Mouse (Mus musculus) MEL (cell line): ENCODE measurements around the gene Ppcdc.

Experiments used
- EP300 ChIP-seq, 2 experiments: IDR thresholded peaks; 2 replicates each; pipeline ENCODE4 v1.6.1; 2011; ENCODE audit warnings: improper control_type of control experiment in 2 of 2, low read length in 2 of 2, low read depth in 1 of 2, mild to moderate bottlenecking in 1 of 2
- ETS1 ChIP-seq: IDR thresholded peaks from 2 replicates; pipeline ENCODE4 v1.6.1; 2012; ENCODE audit warnings: low read depth, mild to moderate bottlenecking, inconsistent platforms, low read length, improper control_type of control experiment, moderate library complexity
- GATA1 ChIP-seq: IDR thresholded peaks from 2 replicates; pipeline ENCODE4 v1.6.1; 2011; ENCODE audit warnings: low read depth, low read length, improper control_type of control experiment
- NELFE ChIP-seq: IDR thresholded peaks from 2 replicates; pipeline ENCODE4 v1.6.1; 2011; ENCODE audit warnings: low read depth, low read length, improper control_type of control experiment
- POLR2A ChIP-seq, 2 experiments: IDR thresholded peaks; 2 replicates each; pipeline ENCODE4 v1.6.1; 2011 to 2012; ENCODE audit warnings: low read length in 2 of 2, mild to moderate bottlenecking in 2 of 2, control low read depth in 1 of 2, improper control_type of control experiment in 1 of 2, low read depth in 1 of 2, moderate library complexity in 1 of 2; ENCODE audit not compliant: control insufficient read depth in 1 of 2, insufficient read depth in 1 of 2, poor library complexity in 1 of 2
- SMC3 ChIP-seq: IDR thresholded peaks from 2 replicates; pipeline ENCODE4 v1.6.1; 2011; ENCODE audit warnings: low read depth, low read length, improper control_type of control experiment

- TF ChIP-seq POLR2A (IDR thresholded peaks at IDR 0.05; ENCODE audit: control insufficient read depth in 1 of 2, insufficient read depth in 1 of 2, low read depth in 1 of 2, low read length in 2 of 2, poor library complexity in 1 of 2) = no peak
- TF ChIP-seq EP300 (IDR thresholded peaks at IDR 0.05; ENCODE audit: low read depth in 1 of 2, low read length in 2 of 2) = no peak
- TF ChIP-seq ETS1 = no peak
- TF ChIP-seq SMC3 = no peak
- TF ChIP-seq GATA1 = no peak
- no peak for TF ChIP-seq NELFE
These were observed 99.6 kb downstream of the Ppcdc start for GRCm38 (mm10) chr9:57340361-57340760.
